Mouse (Mus musculus) cerebellum, adult 2 months (tissue): ENCODE measurements at regions not wholly inside any gene's neighbourhood (a gene's known extent, or its start where the extent isn't known, plus 50 kb on each side); places are given as distances from the start of the nearest gene placed in this dataset.

Experiments
- CTCF ChIP-seq: fragments of 200-500 bp; IDR thresholded peaks from 2 replicates; pipeline ENCODE4 v1.5.1; 2011; ENCODE audit warnings: low read depth, mild to moderate bottlenecking, control low read depth, low read length, moderate library complexity, borderline replicate concordance; ENCODE audit not compliant: insufficient read depth
- POLR2A ChIP-seq: fragments of 200-500 bp; IDR thresholded peaks from 2 replicates; pipeline ENCODE4 v1.6.1; 2011; ENCODE audit warnings: low read length, control low read depth, borderline replicate concordance; ENCODE audit not compliant: insufficient read depth

DNA sequence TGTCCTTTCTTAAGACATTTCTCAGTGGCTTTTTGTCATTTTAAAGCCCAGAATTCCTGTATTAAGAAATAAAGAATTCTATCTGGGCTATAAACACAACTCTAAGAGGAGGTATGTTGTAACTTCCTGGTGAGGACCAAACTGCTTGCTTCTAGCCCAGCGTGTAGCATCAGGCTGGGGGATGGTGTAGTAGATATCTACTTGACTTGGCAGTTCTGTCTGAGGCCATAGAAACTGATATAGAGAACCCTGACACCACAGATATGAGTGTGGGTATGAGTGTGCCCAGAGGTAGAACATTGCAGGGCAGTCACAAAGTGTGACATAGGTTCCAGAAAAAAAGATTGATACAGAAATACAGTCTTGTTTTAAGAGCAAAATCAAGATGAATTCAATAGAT lies 83.9 kb upstream of the Pum3 start:
- TF ChIP-seq POLR2A = no peak
- no peak for TF ChIP-seq CTCF
